Mouse (Mus musculus) MN1 (cell line): ENCODE data around the gene Shq1.

Experiments
- DNase-seq: peaks from one replicate; pipeline ENCODE4 v3.0.0-alpha.2; 2016; ENCODE audit warnings: low spot score

Gene Shq1

DNA sequence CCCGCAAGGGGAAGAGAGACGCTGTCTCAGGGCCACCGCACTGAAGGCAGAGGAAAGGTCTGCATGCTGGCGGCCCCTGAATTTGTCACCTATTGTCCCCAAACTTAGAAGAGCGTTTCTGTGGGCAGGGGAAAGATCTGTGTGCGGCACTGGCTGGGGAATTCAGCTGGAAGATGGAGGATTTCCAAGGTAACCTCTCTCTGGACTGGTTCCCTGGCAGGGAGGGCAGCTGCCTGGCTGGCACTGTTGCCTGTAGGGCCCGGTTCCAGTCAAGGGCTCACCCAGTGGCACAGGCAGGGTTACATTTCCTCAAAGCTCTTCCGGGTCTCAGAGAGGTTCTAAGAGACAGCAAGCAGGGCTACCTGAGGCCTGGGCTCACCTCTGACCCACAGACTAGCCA is 138.6 kb downstream of the Shq1 start:
- DNase-seq: no peak

- peak; percentile 44 for DNase-seq
Observed at GRCm38 (mm10) chr6:100529673-100530072, 141.3 kb downstream of the Shq1 start.

DNA sequence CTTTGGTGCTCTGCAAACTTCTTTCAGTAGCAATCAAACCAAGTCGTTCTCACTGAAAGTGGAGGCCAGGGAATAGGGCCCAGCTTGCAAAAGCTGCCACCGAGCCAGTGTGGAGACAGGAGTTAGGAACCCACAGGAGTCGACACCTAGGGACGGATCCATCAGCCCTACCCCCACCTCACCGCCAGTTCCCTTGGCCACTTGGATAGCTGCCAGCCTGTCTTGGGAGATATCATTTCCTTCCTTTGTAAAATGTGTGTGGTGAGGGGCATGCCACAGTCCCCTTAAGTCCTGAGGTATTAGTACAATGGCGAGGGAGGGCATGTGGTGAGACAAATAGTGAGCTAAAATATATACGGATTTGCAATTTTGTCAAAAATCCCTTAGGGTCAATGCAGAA is 142.4 kb downstream of the Shq1 start:
- no peak for DNase-seq

- DNase-seq: no peak
Observed at GRCm38 (mm10) chr6:100527972-100528371, 143.0 kb downstream of the Shq1 start.

DNA sequence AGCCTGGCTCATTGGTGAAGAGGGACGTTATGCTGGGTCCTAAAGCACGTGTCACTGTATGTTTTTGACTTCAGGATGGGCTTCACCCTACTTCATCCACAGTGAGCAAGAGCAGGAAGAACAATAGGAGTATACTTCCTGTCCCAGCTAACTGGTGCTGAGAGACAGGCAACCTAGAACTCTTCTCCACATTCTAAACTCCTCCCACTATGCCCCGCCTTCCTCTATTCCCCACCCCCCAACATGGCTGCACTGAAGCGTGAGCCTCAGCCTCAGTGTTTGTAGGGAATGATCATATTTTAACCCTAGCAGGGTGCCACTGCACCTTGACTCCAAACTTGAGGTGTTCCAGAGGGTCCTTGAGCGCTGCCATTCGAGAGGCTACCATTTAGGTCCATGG is 143.8 kb downstream of the Shq1 start:
- no peak for DNase-seq

- no peak for DNase-seq
Observed at GRCm38 (mm10) chr6:100526066-100526465, 144.9 kb downstream of the Shq1 start.

- no peak for DNase-seq
Observed at GRCm38 (mm10) chr6:100525496-100525895, 145.5 kb downstream of the Shq1 start.

DNA sequence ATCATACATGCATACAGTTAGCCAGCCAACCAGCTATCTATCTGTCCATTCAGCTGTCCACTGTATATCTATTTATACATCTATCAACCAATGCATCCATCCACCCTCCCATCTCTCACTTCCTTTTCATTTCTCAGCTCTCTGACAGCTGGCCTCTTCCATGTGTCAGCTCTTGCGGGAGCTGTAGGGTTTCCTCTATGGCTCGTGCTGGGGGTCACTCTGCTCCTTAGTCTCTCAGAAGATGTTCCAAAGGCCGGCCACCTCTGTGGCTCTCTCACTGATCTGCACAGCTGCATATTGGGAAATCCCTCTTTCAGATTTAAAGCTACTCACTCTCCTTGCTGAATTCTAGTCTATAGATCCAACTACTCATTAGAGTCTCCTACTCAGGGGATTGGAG is 148.5 kb downstream of the Shq1 start:
- DNase-seq: no peak

DNA sequence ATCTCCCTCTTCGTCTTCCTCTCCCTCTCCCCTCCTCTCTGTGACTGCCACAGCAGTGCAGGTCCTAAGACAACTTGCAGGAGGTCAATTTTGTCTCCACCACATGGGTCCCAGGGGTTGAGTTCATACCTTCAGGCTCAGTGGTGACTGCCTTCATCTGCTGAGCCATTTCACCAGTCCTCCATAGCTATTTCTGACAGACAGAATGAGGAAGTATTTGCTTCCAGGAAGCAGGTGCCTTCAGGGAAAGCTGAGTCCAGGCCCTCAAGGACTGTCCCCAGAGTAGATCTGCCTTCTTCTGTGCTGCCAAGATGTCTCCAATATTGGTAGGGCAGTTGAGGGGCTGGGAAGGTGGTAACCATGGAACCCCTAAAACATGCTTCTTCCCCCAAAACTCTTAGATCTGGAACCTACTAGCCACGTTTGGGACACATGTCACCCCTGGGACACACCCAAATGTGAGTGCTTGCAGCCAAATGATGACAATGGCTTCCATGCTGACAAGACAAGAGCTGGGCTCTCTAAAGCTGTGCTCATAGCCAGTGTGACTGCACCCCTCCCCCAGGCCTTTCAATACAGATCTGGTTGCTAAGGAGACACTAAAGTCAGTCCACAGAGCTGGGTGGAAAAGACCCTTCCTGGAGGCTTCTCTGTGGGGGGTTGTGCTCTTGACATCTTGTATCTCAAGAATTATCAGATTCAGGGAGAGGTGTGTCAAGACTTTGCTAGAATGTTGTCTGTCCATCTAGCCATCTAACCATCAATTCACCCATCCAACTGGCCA is 149.2 kb downstream of the Shq1 start:
- no peak for DNase-seq

- no peak for DNase-seq
Observed at GRCm38 (mm10) chr6:100520558-100521099, 150.3 kb downstream of the Shq1 start.

GRCm38 (mm10) chr6:100519837-100520236 is 151.1 kb downstream of the Shq1 start:
- DNase-seq: peak; percentile 41
